Mouse (Mus musculus): ENCODE data around the gene Sort1. TPM values are rescaled to one million over a fixed set of nuclear protein-coding genes. Genes with fewer than 3 reads are reported as not detected.

Gene Sort1
- polyA plus RNA-seq, 1 experiment = 6.0 TPM

GRCm38 (mm10) chr3:108318517-108318916 is 34.6 kb downstream of the Sort1 start:
- H3K79me2 ChIP-seq (ENCODE audit: control insufficient read depth, insufficient read depth) = no peaks in the 10 kb centered on the region

GRCm38 (mm10) chr3:108321671-108322070 is 37.8 kb downstream of the Sort1 start:
- no peak for TF ChIP-seq REST (IDR thresholded peaks at IDR 0.05; ENCODE audit: insufficient read depth, insufficient read length)
- TF ChIP-seq TCF3 (IDR thresholded peaks at IDR 0.05; ENCODE audit: insufficient read length, low read depth) = no peak
- no peak for TF ChIP-seq POLR2AphosphoS2 (IDR thresholded peaks at IDR 0.05; ENCODE audit: insufficient read length, low read depth)
- no peak for TF ChIP-seq MYOG (IDR thresholded peaks at IDR 0.05; ENCODE audit: control insufficient read depth in 1 of 3, insufficient read depth in 1 of 3, insufficient read length in 2 of 3, low read depth in 2 of 3)
- no peak for TF ChIP-seq MAX (IDR thresholded peaks at IDR 0.05; ENCODE audit: low read depth)
- no peak for TF ChIP-seq TCF12 (IDR thresholded peaks at IDR 0.05; ENCODE audit: insufficient read depth, poor library complexity, severe bottlenecking)
- no peak for TF ChIP-seq MYOD1 (IDR thresholded peaks at IDR 0.05; ENCODE audit: control insufficient read depth in 1 of 3, insufficient read length in 2 of 3, low read depth in 2 of 3)
- TF ChIP-seq SRF (IDR thresholded peaks at IDR 0.05; ENCODE audit: control insufficient read depth, insufficient read length, low read depth) = no peak
- no peak for TF ChIP-seq CEBPB (IDR thresholded peaks at IDR 0.05; ENCODE audit: insufficient read depth, poor library complexity, severe bottlenecking)
- TF ChIP-seq E2F4 (IDR thresholded peaks at IDR 0.05; ENCODE audit: insufficient read depth) = no peak
- TF ChIP-seq USF1 (IDR thresholded peaks at IDR 0.05; ENCODE audit: low read depth) = no peak
- TF ChIP-seq POLR2A (IDR thresholded peaks at IDR 0.05; ENCODE audit: insufficient read length, low read depth) = no peak
- H3K4me2 ChIP-seq (ENCODE audit: low read depth) = no peak overlapping the region
- H3K79me2 ChIP-seq (ENCODE audit: control insufficient read depth, insufficient read depth) = no peaks in the 10 kb centered on the region
- no peaks in the 10 kb centered on the region for H3K27me3 ChIP-seq (ENCODE audit: control insufficient read depth, insufficient read depth, insufficient read length)
- H3ac ChIP-seq (ENCODE audit: control insufficient read depth, insufficient read length) = no peak overlapping the region
- no peak overlapping the region for H3K4me3 ChIP-seq
- no peaks in the 10 kb centered on the region for H3K36me3 ChIP-seq (ENCODE audit: control insufficient read depth, insufficient read depth)

More at GRCm38 (mm10) chr3:108318517-108318916, 34.6 kb downstream of the Sort1 start:
- H3K4me2 ChIP-seq (ENCODE audit: low read depth) = no peak overlapping the region
- TF ChIP-seq REST (IDR thresholded peaks at IDR 0.05; ENCODE audit: insufficient read depth, insufficient read length) (no peak), E2F4 (IDR thresholded peaks at IDR 0.05; ENCODE audit: insufficient read depth) (no peak), CEBPB (IDR thresholded peaks at IDR 0.05; ENCODE audit: insufficient read depth, poor library complexity, severe bottlenecking) (no peak), MYOD1 (IDR thresholded peaks at IDR 0.05; ENCODE audit: control insufficient read depth in 1 of 3, insufficient read length in 2 of 3, low read depth in 2 of 3) (no peak), MYOG (IDR thresholded peaks at IDR 0.05; ENCODE audit: control insufficient read depth in 1 of 3, insufficient read depth in 1 of 3, insufficient read length in 2 of 3, low read depth in 2 of 3) (no peak), SRF (IDR thresholded peaks at IDR 0.05; ENCODE audit: control insufficient read depth, insufficient read length, low read depth) (no peak), USF1 (IDR thresholded peaks at IDR 0.05; ENCODE audit: low read depth) (no peak), TCF12 (IDR thresholded peaks at IDR 0.05; ENCODE audit: insufficient read depth, poor library complexity, severe bottlenecking) (no peak), POLR2A (IDR thresholded peaks at IDR 0.05; ENCODE audit: insufficient read length, low read depth) (no peak), MAX (IDR thresholded peaks at IDR 0.05; ENCODE audit: low read depth) (no peak), TCF3 (IDR thresholded peaks at IDR 0.05; ENCODE audit: insufficient read length, low read depth) (no peak), POLR2AphosphoS2 (IDR thresholded peaks at IDR 0.05; ENCODE audit: insufficient read length, low read depth) (no peak)
- H3ac ChIP-seq (ENCODE audit: control insufficient read depth, insufficient read length) = no peak overlapping the region
- no peaks in the 10 kb centered on the region for H3K27me3 ChIP-seq (ENCODE audit: control insufficient read depth, insufficient read depth, insufficient read length)
- H3K4me3 ChIP-seq = no peak overlapping the region
- H3K36me3 ChIP-seq (ENCODE audit: control insufficient read depth, insufficient read depth) = no peaks in the 10 kb centered on the region

- Histone ChIP-seq H3ac (ENCODE audit: control insufficient read depth, insufficient read length) (no peak overlapping the region), H3K4me2 (ENCODE audit: low read depth) (no peak overlapping the region), H3K79me2 (ENCODE audit: control insufficient read depth, insufficient read depth) (no peaks in the 10 kb centered on the region), H3K4me3 (no peak overlapping the region), H3K36me3 (ENCODE audit: control insufficient read depth, insufficient read depth) (no peaks in the 10 kb centered on the region), H3K27me3 (ENCODE audit: control insufficient read depth, insufficient read depth, insufficient read length) (no peaks in the 10 kb centered on the region)
- TF ChIP-seq MAX (IDR thresholded peaks at IDR 0.05; ENCODE audit: low read depth) = no peak
- TF ChIP-seq SRF (IDR thresholded peaks at IDR 0.05; ENCODE audit: control insufficient read depth, insufficient read length, low read depth) = no peak
- TF ChIP-seq CEBPB (IDR thresholded peaks at IDR 0.05; ENCODE audit: insufficient read depth, poor library complexity, severe bottlenecking) = no peak
- no peak for TF ChIP-seq USF1 (IDR thresholded peaks at IDR 0.05; ENCODE audit: low read depth)
- TF ChIP-seq TCF3 (IDR thresholded peaks at IDR 0.05; ENCODE audit: insufficient read length, low read depth) = no peak
- no peak for TF ChIP-seq REST (IDR thresholded peaks at IDR 0.05; ENCODE audit: insufficient read depth, insufficient read length)
- no peak for TF ChIP-seq MYOG (IDR thresholded peaks at IDR 0.05; ENCODE audit: control insufficient read depth in 1 of 3, insufficient read depth in 1 of 3, insufficient read length in 2 of 3, low read depth in 2 of 3)
- no peak for TF ChIP-seq POLR2A (IDR thresholded peaks at IDR 0.05; ENCODE audit: insufficient read length, low read depth)
- TF ChIP-seq MYOD1 (IDR thresholded peaks at IDR 0.05; ENCODE audit: control insufficient read depth in 1 of 3, insufficient read length in 2 of 3, low read depth in 2 of 3) = no peak
- TF ChIP-seq POLR2AphosphoS2 (IDR thresholded peaks at IDR 0.05; ENCODE audit: insufficient read length, low read depth) = no peak
- TF ChIP-seq TCF12 (IDR thresholded peaks at IDR 0.05; ENCODE audit: insufficient read depth, poor library complexity, severe bottlenecking) = no peak
- no peak for TF ChIP-seq E2F4 (IDR thresholded peaks at IDR 0.05; ENCODE audit: insufficient read depth)
Measured at GRCm38 (mm10) chr3:108322136-108322535, 38.3 kb downstream of the Sort1 start.

GRCm38 (mm10) chr3:108322962-108323361 is 39.1 kb downstream of the Sort1 start:
- TF ChIP-seq POLR2AphosphoS2 (IDR thresholded peaks at IDR 0.05; ENCODE audit: insufficient read length, low read depth) = no peak
- peak in 2 of 3 experiments; percentile 29 to 81 for TF ChIP-seq MYOD1 (IDR thresholded peaks at IDR 0.05; ENCODE audit: control insufficient read depth in 1 of 3, insufficient read length in 2 of 3, low read depth in 2 of 3)
- no peak for TF ChIP-seq POLR2A (IDR thresholded peaks at IDR 0.05; ENCODE audit: insufficient read length, low read depth)
- TF ChIP-seq TCF3 (IDR thresholded peaks at IDR 0.05; ENCODE audit: insufficient read length, low read depth) = peak; percentile 51
- TF ChIP-seq TCF12 (IDR thresholded peaks at IDR 0.05; ENCODE audit: insufficient read depth, poor library complexity, severe bottlenecking) = peak; percentile 7
- peak in 2 of 3 experiments; percentile 16 to 89 for TF ChIP-seq MYOG (IDR thresholded peaks at IDR 0.05; ENCODE audit: control insufficient read depth in 1 of 3, insufficient read depth in 1 of 3, insufficient read length in 2 of 3, low read depth in 2 of 3)
- peak; percentile 68; the same call in 1 of the 2 replicates for TF ChIP-seq CEBPB (IDR thresholded peaks at IDR 0.05; ENCODE audit: insufficient read depth, poor library complexity, severe bottlenecking)
- TF ChIP-seq SRF (IDR thresholded peaks at IDR 0.05; ENCODE audit: control insufficient read depth, insufficient read length, low read depth) = no peak
- no peak for TF ChIP-seq E2F4 (IDR thresholded peaks at IDR 0.05; ENCODE audit: insufficient read depth)
- TF ChIP-seq REST (IDR thresholded peaks at IDR 0.05; ENCODE audit: insufficient read depth, insufficient read length) = no peak
- Histone ChIP-seq H3K36me3 (ENCODE audit: control insufficient read depth, insufficient read depth) (no peaks in the 10 kb centered on the region), H3ac (ENCODE audit: control insufficient read depth, insufficient read length) (no peak overlapping the region)

More at GRCm38 (mm10) chr3:108322962-108323361, 39.1 kb downstream of the Sort1 start:
- Histone ChIP-seq H3K4me3 (no peak overlapping the region), H3K27me3 (ENCODE audit: control insufficient read depth, insufficient read depth, insufficient read length) (no peaks in the 10 kb centered on the region), H3K79me2 (ENCODE audit: control insufficient read depth, insufficient read depth) (no peaks in the 10 kb centered on the region), H3K4me2 (ENCODE audit: low read depth) (no peak overlapping the region)

Data from myocyte (in vitro differentiated cells).